Comparison of ENCODE assay signal across 12 mouse cellular contexts in the genomic region with DNA sequence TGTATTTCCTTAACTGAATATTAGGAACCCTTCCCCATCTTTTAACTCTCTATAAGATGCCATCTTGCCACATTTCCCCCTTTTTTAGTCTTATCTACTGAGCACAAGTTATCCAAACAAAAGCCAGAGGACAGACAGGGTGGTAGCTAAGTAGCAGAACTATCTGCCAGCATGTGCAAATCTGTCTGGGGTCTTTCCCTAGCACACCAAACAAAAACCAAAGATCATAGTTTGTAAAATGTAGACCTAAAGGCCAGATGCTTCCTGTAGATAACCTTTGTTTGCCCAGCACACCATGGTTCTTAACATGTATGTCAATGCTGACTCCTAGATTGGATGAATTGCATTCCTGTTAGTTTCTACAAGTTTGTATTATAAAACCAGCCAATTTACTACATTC.
"Had no signal": no experiment of that assay in that cellular context is flagged by ENCODE, and none has a peak within 500 bp of the region (broad histone marks: within the 10 kb centered on the region; RNA-seq: fewer than 3 reads in every experiment).

No protein-coding gene starts in this region.

- DNase-seq: retina, postnatal 1 day; right cerebral cortex, adult 18-20 months; right cerebral cortex, postnatal 14 days; right cerebral cortex, postnatal 25 days; right cerebral cortex, postnatal 4 days; spleen, adult 18-20 months; thymus, adult 18-20 months; thymus, adult 2 months; thymus, postnatal 14 days; thymus, postnatal 25 days; thymus, postnatal 36 days; thymus, postnatal 4 days had no signal
